Mouse (Mus musculus): ENCODE results near the gene Dixdc1.

DNA sequence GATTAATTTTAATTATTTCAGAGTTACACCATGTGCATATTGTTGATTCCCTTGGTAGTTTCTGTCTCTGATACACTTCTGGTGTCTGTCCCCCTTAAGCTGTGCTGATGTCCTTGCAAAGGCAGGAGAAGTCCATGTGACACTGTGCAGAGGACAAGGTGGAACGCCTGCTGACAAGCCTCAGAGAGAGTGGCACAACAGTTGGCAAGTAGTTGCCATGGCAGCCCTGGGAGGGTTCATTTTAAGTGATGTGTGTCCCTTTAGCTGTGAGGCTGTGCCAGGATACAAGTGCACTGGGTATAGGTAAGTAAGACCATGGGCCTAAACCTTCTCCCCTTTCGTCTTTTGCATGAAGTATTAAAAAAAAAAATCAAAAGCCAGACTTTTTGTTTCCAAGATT lies 30.7 kb upstream of the Dixdc1 start:
- no peak for TF ChIP-seq EP300 (IDR thresholded peaks at IDR 0.05; ENCODE audit: insufficient read depth, low read depth, low read length)
- no peak for TF ChIP-seq CTCF (IDR thresholded peaks at IDR 0.05; ENCODE audit: low read depth, low read length)
